Mouse (Mus musculus) heart, postnatal 10 days (tissue): Measurements from ENCODE around the gene Tmem132c. TPM values are rescaled to one million over a fixed set of nuclear protein-coding genes. Genes with fewer than 3 reads are reported as not detected.

Experiments used
- DNase-seq, 2 experiments: peaks; one replicate each; pipeline ENCODE4 v3.0.0; 2021
- intact Hi-C: fragments of 180-260 bp; cut with DNase I; formaldehyde crosslinking; loops from one replicate; pipeline ENCODE4 v1.15.1; 2025
- total RNA-seq, 2 experiments: library from RNA; stranded (reverse); gene quantifications; 2 replicates each; pipeline ENCODE4 v1.2.3; 2021

The Tmem132c gene
- total RNA-seq, 2 experiments from 2014 or later: 0.31 to 0.57 TPM

DNA sequence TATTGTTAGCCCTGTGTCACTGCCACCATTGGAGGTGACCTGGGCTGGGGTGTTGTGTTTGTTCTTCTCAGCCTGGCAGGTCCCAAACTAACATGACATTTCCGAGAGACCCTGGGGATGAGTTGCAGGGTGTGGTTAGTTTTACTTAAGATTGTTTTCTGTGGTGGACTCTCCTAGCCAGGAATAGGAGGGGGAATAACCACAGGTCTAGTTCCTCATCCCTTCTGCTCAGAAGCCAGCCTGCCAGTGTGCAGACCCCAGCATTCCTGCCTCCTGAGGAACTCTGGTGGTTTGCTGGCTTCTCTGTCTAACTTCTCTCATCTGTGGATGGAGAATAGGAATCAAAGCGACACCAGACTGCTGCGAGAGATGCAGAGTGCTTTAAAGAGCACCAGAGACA lies 240.7 kb downstream of the Tmem132c start:
- intact Hi-C loops: loop anchor here (5.0 kb wide), 1 partner anchor 320 kb away; no protein-coding TSS in a partner anchor

DNA sequence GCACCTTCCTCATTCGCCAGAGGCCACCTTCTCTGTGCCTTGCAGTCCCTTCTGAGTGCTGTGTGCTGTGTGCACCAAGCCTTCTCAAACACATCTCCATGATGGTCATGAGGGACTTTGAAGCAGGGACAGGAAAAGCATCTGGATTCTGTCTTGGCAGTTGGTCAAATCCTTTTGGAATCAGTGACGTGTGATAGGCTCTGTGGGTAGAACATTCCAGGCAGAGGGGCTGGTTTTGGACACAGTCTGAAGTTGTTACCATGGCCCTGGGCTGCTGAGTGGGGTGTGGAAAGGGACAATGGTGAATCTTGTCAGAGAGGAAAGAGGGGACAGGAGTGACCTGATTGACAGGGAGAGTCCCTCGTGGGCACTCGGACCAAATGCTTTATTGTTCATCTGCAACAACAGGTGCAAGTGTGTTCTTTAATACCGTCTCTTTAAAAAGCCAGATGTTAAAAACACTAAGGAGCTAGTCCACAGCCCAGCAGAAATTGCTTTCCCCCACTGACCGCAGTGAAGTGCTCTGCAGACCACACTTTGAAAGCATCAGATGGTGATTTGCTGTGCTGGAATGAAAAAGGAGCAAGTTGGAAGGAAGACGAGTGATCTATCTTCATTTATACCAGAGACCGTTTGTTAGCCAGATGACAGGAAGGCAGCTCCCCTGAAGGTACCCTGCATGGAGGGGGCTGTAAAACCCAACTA lies 242.5 kb downstream of the Tmem132c start:
- peak in 1 of 2 experiments; percentile 6 for DNase-seq
- intact Hi-C loops: loop anchor here (5.0 kb wide), 1 partner anchor 322 kb away; no protein-coding TSS in a partner anchor

More for the DNA sequence above, 240.7 kb downstream of the Tmem132c start:
- no peak for DNase-seq

- DNase-seq: no peak
- intact Hi-C loops: loop anchor here (5.0 kb wide), 1 partner anchor 323 kb away; no protein-coding TSS in a partner anchor
Observed at GRCm38 (mm10) chr5:127484813-127485486, 243.3 kb downstream of the Tmem132c start.

GRCm38 (mm10) chr5:127487190-127487589 lies 245.6 kb downstream of the Tmem132c start:
- DNase-seq: no peak
- intact Hi-C loops: no loop called here

GRCm38 (mm10) chr5:127488666-127489065 lies 247.1 kb downstream of the Tmem132c start:
- intact Hi-C loops: no loop called here
- DNase-seq: no peak

DNA sequence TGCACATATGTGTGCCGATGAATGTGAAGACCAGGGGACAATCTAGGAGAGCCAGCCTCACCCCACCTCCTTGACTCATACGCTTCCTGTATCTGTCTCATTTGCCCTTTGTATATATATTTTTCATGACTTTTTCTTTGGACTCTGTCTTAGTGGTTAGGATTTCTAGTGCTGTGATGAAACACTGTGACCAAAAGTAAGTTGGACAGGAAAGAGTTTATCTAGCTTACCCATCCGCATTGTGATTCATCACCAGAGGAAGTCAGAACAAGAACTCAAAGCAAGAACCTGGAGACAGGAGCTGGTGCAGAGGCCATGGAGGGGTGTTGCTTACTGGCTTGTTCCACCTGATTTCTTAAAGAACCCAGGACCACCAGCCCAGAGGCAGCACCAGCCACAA lies 250.1 kb downstream of the Tmem132c start:
- no peak for DNase-seq
- intact Hi-C loops: no loop called here

GRCm38 (mm10) chr5:127496895-127497294 lies 255.3 kb downstream of the Tmem132c start:
- no peak for DNase-seq
- intact Hi-C loops: no loop called here

GRCm38 (mm10) chr5:127499151-127499827 lies 257.7 kb downstream of the Tmem132c start:
- intact Hi-C loops: no loop called here
- no peak for DNase-seq

DNA sequence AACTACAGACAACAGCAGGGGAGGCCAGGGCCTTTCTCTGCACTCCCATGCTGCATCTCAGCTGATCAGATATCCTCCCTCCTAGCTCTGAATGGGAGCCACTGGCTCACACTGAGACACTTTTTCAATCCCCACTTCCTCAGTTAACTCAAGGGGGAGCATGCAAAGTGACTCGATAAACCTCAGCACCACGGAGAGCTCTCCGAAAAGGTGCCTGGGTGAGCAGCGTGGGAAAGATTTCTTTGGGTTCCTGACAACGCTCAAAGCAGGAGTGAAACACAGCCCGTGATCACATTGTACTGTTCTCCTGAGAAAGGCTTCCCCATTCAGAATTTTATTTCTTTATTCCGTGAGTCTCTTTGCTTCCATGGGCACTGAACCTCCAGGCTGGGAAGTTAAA lies 261.2 kb downstream of the Tmem132c start:
- intact Hi-C loops: no loop called here
- DNase-seq: no peak

DNA sequence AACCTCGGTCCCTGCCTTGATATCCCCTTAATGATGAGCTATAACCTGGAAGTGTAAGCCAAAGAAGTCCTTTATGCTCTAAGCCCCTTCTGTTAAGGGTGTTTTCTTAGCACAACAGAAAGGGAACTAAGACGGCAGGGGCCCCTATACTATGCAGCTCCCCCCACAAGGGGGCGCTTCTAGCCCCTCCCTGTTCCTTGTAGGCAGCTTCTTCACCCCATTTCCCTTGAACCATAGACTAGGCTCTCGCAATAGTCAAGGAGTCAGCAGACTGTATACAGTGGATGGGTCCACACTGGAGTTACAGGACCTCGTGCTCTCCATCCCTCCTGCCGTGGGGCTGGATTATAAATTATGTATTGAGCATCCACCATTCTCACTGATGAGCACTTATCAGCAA lies 264.1 kb downstream of the Tmem132c start:
- DNase-seq: no peak
- intact Hi-C loops: no loop called here

GRCm38 (mm10) chr5:127511653-127512052 lies 270.0 kb downstream of the Tmem132c start:
- intact Hi-C loops: no loop called here
- no peak for DNase-seq

DNA sequence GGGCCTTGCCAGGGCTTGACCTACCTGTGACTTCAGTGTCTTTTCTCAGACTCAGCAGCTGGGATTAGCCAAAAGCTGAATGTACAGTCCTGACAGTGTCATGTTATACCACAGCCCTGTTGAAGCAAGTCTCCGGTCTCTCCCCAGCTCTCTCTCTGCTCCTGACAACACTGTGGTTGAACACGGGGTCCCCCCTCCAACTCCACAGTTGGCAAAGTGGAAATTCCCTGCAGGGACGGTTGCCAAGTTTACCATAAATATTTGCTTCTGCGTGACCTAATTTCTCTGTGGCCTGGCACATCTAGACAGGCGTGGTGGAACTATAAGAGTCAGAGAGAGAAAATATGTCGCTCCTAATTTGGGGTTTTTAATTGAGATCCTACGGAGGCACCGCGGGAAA lies 274.4 kb downstream of the Tmem132c start:
- no peak for DNase-seq
- intact Hi-C loops: no loop called here

- intact Hi-C loops: loop anchor here (10.0 kb wide), 1 partner anchor 912 kb away; the partner anchor contains the start of gene Tmem132d
Observed at GRCm38 (mm10) chr5:127522744-127523476, 281.3 kb downstream of the Tmem132c start.

DNA sequence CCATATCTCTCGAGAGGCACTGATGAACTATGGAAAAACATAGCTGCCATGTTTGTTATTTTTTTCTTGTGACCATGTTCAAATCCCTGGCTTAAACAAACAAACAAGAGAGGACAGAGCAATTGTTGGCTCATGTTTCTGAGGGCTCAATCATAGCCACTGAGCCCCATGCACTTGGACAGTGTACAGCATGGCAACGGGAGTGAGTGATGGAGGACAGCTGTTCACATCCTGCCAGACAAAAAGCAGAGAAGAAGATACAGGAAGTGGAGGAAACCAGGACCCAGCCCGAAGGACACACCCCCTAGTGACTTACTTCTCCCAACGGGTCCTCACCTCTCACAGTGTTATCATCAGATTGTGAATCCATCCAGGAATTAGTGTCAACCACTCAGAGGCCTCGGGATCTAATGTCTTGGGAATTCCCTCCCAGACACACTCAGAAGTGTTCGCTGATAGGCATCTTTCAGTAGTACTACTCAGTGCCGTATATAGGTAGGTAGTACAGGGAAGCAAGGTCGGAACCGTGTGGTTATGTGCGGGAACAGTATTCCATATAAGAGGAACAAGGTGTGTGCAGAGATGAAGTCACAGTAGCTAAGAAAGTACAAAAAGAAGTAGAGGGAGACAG lies 285.9 kb downstream of the Tmem132c start:
- intact Hi-C loops: loop anchor here (10.0 kb wide), 1 partner anchor 907 kb away; the partner anchor contains the start of gene Tmem132d
- no peak for DNase-seq

More at GRCm38 (mm10) chr5:127522744-127523476, 281.3 kb downstream of the Tmem132c start:
- peak in 1 of 2 experiments; percentile 18 for DNase-seq

DNA sequence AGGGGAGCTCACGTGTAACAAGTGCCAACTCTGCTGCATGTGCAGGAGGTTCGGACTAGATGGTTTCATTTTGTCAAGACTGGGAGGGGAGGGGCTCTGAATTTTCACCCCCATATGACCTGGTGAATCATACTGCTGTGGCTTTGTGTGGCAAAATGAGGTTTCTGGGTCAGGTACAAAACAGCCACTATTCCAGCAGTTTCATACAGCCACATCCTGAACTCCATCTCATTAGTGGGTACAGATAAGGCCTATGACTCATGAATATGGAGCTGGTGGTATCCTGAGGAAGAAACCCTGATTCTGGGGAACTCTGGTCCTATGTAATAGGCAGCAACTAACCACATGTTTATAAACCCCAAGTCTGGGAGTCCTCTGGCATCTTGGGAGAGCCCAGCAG lies 295.9 kb downstream of the Tmem132c start:
- DNase-seq: no peak
- intact Hi-C loops: no loop called here

DNA sequence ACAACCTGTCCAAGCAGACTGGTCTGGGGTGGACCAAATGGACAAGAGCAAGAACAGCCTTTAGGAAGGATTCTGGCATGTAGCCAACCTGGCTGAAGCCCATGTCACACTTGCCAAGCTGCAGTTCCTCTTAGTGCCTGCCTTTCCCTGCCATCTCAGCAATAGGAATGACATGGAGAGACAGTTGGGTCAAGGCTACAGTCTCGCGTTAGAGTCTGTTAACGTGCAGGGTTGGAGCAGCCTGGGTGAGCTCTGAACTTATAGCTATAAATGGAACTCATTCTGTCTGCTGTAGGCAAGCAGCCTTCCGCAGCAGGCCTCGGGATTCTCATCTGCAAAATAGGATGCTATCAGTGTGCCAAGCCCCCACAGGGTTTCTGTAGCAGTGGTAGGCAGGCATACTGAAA lies 305.0 kb downstream of the Tmem132c start:
- intact Hi-C loops: no loop called here
- no peak for DNase-seq

DNA sequence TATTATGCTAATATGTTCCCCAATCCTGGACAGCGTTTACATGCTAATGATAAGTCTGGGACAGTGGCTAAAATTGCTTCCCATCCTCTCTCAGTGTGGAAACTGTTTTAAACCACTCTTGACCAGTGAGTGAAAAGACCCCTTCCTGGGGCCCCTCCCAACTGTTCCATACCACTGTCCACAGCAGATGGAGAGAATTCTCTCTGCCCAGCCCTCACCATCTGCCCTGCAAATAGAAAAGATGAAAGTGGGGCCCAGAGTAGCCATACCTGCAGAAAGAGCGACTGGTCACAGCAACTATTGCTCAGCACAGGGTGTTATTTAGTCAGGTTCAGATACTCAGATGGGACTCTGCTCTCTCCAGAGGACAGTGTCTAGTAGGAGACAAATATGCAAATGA lies 306.5 kb downstream of the Tmem132c start:
- intact Hi-C loops: no loop called here
- DNase-seq: no peak

DNA sequence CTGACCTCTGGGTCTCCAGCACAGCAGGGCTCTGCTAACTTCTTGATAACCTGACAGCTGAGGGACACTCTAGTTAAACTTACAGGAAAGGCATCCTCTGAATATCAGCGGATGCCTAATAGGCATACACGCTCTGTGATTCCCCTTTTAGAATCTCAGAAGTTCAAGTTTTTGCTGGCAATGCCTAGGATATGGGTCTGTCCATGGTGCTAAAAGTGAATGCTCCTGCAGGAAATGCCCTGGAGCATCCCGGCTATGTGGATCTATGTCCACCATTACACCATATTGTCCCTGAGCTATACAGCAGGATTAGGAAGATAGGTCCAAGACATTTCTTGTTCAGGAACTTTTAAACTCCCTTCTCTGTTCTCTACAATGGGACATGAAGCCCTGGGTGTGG lies 319.5 kb downstream of the Tmem132c start:
- intact Hi-C loops: no loop called here
- DNase-seq: peak; percentile 16 to 20

- intact Hi-C loops: no loop called here
- DNase-seq: no peak
Observed at GRCm38 (mm10) chr5:127567165-127567741, 325.6 kb downstream of the Tmem132c start.

DNA sequence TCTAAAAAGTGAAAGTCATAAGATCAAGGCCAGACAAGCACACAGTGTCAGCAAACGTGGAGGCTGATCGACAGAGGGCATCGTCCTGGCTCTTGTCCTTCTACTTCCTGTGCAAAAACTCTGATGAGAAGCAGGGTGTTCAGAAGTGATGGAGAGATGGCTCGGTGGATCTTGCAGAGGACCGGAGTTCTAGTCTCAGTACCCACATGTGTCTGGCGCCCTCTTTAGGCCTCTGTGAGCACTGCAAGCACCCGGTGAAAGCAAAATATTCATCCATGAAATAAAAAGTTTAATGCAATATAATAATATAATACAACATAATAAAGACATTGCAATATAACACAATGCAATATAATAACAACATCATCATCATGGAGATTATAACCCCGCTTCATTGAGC lies 335.8 kb downstream of the Tmem132c start:
- intact Hi-C loops: loop anchor here (5.0 kb wide), 1 partner anchor 340 kb away; no protein-coding TSS in a partner anchor
- no peak for DNase-seq
